Mouse (Mus musculus) activated CD4-positive, CD25-positive, alpha-beta regulatory T cell, adult 4 months (primary cell): ENCODE results near the gene Gm10130. TPM values are rescaled to one million over a fixed set of nuclear protein-coding genes. Genes with fewer than 3 reads are reported as not detected.
"Not testable (repeated sequence)": the region's sequence is repeated elsewhere in the genome, so short reads cannot be mapped to it uniquely, and the experiment has no call there.

ENCODE experiments used
- ATAC-seq: one replicate; pipeline ENCODE4 v1.8.0; 2017
- polyA plus RNA-seq, 2 experiments: library from polyadenylated mRNA; unstranded; fragments of 100-300 nt; shearing (Covaris generic); gene quantifications; one replicate each; pipeline ENCODE4 v1.2.1; 2017

The Gm10130 gene
- 10 to 100 TPM in 1 of 2 experiments, 1 to 10 TPM in 1; 6.7 to 15.5 TPM for polyA plus RNA-seq

DNA sequence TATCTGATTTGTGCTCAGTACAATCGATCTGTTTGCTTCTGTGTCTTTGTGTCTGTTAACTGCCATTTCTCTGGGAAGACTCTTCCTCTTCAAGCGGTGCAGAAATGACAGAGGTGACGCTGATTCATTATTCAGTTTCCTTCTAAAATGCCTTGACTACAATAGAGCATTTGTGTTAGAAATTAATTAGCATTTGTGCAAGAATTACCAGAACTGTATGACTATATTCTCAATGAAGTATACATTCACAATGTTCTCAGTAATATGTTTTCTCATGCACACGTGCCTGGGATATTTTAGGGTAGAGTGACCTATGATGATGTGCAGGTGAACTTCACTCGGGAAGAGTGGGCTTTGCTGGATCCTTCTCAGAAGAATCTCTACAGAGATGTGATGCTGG is at the start of gene Gm10130:
Gene Gm10130 (plus strand): TSS at position 301 of the 400 bp plus-strand sequence.
- no peak for ATAC-seq

- ATAC-seq = no peak
Observed at GRCm38 (mm10) chr2:150293669-150294068, 29.8 kb upstream of the Gm10130 start.

DNA sequence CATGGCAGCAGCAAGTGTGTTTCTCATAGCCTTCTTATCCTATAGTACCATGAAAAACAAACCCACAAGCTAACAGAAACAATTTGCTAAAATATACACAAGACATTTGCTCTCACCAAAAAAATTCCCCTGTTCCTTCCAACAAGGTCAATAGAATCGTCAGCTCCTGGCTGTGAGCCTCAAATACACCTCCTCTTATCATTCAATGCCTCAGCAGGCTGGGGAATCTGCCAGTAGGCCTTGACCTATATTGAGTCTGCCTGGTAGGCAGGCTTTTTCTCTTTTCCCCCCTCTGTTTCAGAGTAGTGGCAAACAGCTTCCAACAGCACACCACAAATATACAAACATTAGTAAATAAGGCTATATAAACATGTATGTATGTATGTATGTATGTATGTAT is 24.4 kb upstream of the Gm10130 start:
- ATAC-seq = no peak

GRCm38 (mm10) chr2:150307183-150307773 is 16.2 kb upstream of the Gm10130 start:
- ATAC-seq = peak; percentile 49

DNA sequence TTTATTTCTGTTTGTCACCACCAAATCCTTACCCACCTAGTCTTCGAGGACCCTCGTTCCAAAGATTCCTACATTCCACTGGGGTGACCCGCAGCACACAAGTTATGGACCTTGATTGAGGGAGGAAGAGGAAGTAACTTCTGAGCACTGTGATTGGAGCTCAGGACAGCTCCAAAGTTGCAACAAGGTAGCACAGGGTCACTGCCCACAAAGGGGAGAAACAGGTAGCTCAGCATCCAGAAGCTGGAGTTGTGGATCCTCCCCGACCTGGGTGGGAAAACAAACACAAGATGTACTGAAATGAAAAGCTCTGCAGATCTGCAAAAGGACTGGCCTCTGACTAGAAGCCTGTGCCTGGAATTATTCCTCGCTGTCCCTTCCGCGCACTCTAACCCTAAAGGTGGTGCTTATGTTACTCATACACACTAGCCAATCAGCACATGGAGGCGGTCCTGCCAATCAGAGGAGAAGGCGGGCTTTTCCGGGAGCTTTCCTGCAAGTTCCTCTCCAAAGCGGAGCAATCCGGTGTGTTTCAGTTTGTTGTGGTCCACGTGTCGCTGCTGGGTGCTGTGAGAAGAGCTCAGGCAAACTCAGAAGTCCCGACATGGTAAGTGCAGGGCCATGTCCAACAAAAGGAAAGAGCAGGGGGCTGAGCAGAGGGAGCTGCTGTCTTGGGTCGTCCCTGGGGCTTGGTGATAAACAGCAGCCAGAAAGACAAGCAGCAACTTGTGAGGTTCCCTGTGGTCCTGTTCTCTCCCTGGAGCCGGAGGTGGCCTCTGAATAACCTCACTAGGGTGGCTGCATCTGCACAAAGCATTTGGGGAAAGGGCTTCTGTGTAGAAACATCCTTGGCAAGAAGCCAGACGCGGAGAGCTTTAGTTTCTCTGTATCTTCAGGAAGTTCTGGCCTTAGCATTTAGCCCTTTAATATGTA is 12.3 kb upstream of the Gm10130 start:
- peak; percentile 91 for ATAC-seq

DNA sequence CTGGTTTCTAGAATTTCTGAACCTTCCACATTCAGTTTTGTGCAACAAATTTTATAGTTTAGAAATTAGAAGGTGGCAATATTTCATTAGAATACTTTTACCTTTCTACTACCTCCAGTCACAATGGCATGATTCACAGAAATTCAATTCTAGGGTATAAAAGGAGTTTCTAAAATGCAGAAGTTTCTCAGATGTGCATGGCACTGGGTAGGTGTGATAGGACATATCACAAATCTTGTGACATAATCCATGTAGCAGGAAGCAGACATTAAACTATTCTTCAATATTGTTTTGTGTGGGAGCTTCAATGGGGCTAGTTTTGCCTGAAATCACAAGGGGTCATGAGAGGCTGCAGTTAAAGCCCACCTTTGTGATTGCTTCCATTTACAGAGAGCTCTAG is 7.4 kb upstream of the Gm10130 start:
- ATAC-seq = no peak

GRCm38 (mm10) chr2:150318973-150319372 is 4.5 kb upstream of the Gm10130 start:
- no peak for ATAC-seq

DNA sequence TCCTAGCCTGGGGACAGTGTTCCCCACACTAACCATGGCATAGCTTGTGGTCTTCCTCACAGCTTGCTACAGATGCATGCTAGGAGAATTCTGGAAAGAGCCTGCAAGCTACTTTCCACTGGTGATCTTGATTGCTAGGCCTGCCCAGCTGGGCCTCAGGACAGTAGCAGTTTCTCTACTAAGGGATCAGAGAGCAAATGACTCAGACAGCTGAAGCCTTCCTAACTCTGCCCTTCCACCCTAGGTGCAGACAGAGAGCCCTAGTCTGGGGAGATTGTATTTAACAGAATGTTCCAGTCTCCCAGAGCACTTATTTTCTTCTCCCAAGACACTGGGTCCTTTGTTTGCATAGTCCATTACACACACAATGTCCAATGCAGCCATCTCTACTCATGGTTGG is 33.6 kb downstream of the Gm10130 start:
- not testable (repeated sequence) for ATAC-seq

- ATAC-seq = peak; percentile 97
Observed at GRCm38 (mm10) chr2:150362113-150362877, 38.8 kb downstream of the Gm10130 start, which contains the start of gene 3300002I08Rik. Gene 3300002I08Rik (minus strand): TSS chr2:150362765.

DNA sequence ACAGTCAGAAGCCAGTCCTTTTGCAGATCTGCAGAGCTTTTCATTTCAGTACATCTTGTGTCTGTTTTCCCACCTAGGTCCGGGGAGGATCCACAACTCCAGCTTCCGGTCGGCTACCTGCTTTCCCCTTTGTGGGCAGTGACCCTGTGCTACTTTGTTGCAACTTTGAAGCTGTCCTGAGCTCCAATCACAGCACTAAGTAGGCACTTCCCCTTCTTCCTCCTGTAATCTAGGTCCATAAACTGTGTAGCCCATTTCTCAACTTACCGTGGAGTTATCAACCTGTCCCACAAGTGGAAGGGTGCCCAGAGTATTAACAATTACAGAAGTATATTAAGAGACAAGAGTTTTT is 39.4 kb downstream of the Gm10130 start:
- ATAC-seq = peak; percentile 41

DNA sequence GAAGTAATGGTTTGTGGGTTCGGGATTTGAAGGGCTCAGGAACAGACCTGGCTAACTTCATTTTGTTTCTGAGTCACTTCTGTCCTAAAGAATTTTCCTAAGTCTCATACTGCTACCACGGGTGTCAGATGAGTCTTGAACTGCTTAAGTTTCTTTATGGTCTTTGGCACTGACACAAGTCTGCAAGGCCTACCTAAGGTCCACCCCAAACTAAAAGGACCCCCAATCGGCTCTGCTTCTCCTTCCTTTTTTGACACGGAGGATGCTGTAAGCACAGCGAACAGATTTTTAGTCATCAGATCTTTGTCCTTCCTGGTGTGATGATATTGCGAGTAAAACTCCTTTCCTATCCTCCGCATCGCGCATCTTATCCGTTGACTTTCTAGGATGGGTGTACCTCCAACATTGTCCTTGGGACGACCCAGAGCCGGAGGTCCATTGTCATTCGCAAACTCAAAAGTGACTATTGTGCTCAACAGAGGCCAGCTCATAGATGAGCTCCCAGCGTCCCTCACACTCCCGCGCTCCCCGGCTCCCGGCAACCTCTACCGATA is 62.1 kb downstream of the Gm10130 start:
- ATAC-seq = not testable (repeated sequence)

DNA sequence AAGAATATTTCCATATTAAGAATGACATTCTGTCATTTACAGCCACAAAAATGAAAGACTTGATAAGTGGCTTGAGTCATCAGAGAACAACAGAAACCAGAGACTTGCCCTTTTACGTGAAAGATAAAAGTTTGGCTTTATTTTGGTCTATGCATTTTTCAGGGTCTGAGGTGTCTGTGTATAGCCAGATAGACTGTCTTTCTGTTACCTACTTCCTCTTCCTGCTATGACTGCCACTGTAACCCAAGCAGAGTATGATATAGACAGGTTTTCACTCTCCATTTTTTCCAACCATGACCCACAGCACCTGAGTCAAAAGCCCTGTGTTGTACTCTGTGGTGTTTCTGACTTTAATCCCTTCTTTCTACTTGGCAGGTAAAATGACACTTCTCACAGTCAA is 66.7 kb downstream of the Gm10130 start:
- ATAC-seq = no peak

- not testable (repeated sequence) for ATAC-seq
Observed at GRCm38 (mm10) chr2:150412146-150412545, 88.6 kb downstream of the Gm10130 start.

Other genes starting within 250 kb of the Gm10130 start
- 10 to 100 TPM; 31.3 to 33.4 TPM for gene Zfp120, start 187.0 kb upstream of the Gm10130 start, polyA plus RNA-seq
- gene Gm10770, start 144.0 kb upstream of the Gm10130 start, polyA plus RNA-seq = not detected
- gene Gm14139, start 141.9 kb upstream of the Gm10130 start, polyA plus RNA-seq = under 1 TPM; 0.28 to 0.62 TPM
- 10 to 100 TPM; 12.6 to 17.7 TPM for gene Zfp937, start 105.6 kb upstream of the Gm10130 start, polyA plus RNA-seq
- gene Gm21994, start 68.1 kb upstream of the Gm10130 start, polyA plus RNA-seq = 10 to 100 TPM; 16.3 to 18.4 TPM
- not detected for gene Gm14124, start 66.2 kb upstream of the Gm10130 start, polyA plus RNA-seq
- gene 3300002I08Rik, start 39.1 kb downstream of the Gm10130 start, polyA plus RNA-seq = 1 to 10 TPM; 3.5 to 7.5 TPM
- 1 to 10 TPM; 9.7 to 9.9 TPM for gene Zfp442, start 127.8 kb downstream of the Gm10130 start, polyA plus RNA-seq
- gene Zfp345, start 161.4 kb downstream of the Gm10130 start, polyA plus RNA-seq = under 1 TPM; 0.28 to 0.38 TPM
- gene Cst7, start 246.7 kb downstream of the Gm10130 start, polyA plus RNA-seq = 100 to 1,000 TPM; 168 to 204 TPM